Mouse (Mus musculus) testis, adult 2 months (tissue): ENCODE measurements around the gene Nkx2-9. TPM values are rescaled to one million over a fixed set of nuclear protein-coding genes. Genes with fewer than 3 reads are reported as not detected.

ENCODE experiments used
- H3K27ac ChIP-seq: fragments of 200-500 bp; 2 replicates; pipeline ENCODE4 v1.5.1; 2012; ENCODE audit warnings: low read depth, low read length; ENCODE audit not compliant: control insufficient read depth, insufficient read depth
- H3K27me3 ChIP-seq: fragments of 200-500 bp; 2 replicates; pipeline ENCODE4 v1.6.1; 2012; ENCODE audit warnings: mild to moderate bottlenecking, low read length, moderate library complexity; ENCODE audit not compliant: control insufficient read depth, insufficient read depth
- H3K36me3 ChIP-seq: fragments of 200-500 bp; 2 replicates; pipeline ENCODE4 v1.6.1; 2012; ENCODE audit warnings: mild to moderate bottlenecking, low read length; ENCODE audit not compliant: control insufficient read depth, insufficient read depth
- H3K4me1 ChIP-seq: fragments of 200-500 bp; 2 replicates; pipeline ENCODE4 v1.6.1; 2012; ENCODE audit warnings: low read length; ENCODE audit not compliant: control insufficient read depth, insufficient read depth
- H3K4me3 ChIP-seq: fragments of 200-500 bp; 2 replicates; pipeline ENCODE4 v1.5.1; 2012; ENCODE audit warnings: low read depth, mild to moderate bottlenecking, low read length, moderate library complexity, mixed read lengths; ENCODE audit not compliant: control insufficient read depth
- CTCF ChIP-seq: fragments of 200-500 bp; IDR thresholded peaks from 2 replicates; pipeline ENCODE4 v1.5.1; 2012; ENCODE audit warnings: low read depth, mild to moderate bottlenecking, inconsistent platforms, low read length, moderate library complexity; ENCODE audit not compliant: control insufficient read depth, insufficient read depth, insufficient replicate concordance
- POLR2A ChIP-seq: fragments of 200-500 bp; IDR thresholded peaks from 2 replicates; pipeline ENCODE4 v1.6.1; 2012; ENCODE audit warnings: low read depth, mild to moderate bottlenecking, inconsistent platforms, low read length, moderate library complexity; ENCODE audit not compliant: control insufficient read depth
- polyA plus RNA-seq: library from polyadenylated mRNA; depleted of rRNA; stranded (reverse); fragments of >200 nt; gene quantifications from 2 replicates; pipeline ENCODE4 v1.2.3, GENCODE M21; 2012; rRNA removed

The Nkx2-9 gene
- polyA plus RNA-seq, 1 experiment: 0.14 TPM

GRCm38 (mm10) chr12:56613438-56613830 lies 350 bp upstream of the Nkx2-9 start:
- TF ChIP-seq POLR2A (no peak), CTCF (no peak)
- peaks cover 14% of the 10 kb centered on the region for H3K27me3 ChIP-seq
- H3K36me3 ChIP-seq: no peaks in the 10 kb centered on the region
- no peak overlapping the region for H3K4me3 ChIP-seq
- no peak overlapping the region for H3K27ac ChIP-seq
- peaks cover 19% of the 10 kb centered on the region for H3K4me1 ChIP-seq

GRCm38 (mm10) chr12:56612349-56612735 lies 742 bp downstream of the Nkx2-9 start:
- no peak overlapping the region for H3K27ac ChIP-seq
- no peaks in the 10 kb centered on the region for H3K36me3 ChIP-seq
- peaks cover 19% of the 10 kb centered on the region for H3K4me1 ChIP-seq

GRCm38 (mm10) chr12:56611504-56612348 lies 1.4 kb downstream of the Nkx2-9 start:
- no peaks in the 10 kb centered on the region for H3K36me3 ChIP-seq
- peaks cover 14% of the 10 kb centered on the region for H3K27me3 ChIP-seq
- TF ChIP-seq POLR2A: no peak
- no peak for TF ChIP-seq CTCF
- no peak overlapping the region for H3K27ac ChIP-seq
- peaks cover 19% of the 10 kb centered on the region for H3K4me1 ChIP-seq
- peak overlapping the region; percentile 78 for H3K4me3 ChIP-seq

More at GRCm38 (mm10) chr12:56612349-56612735, 742 bp downstream of the Nkx2-9 start:
- TF ChIP-seq POLR2A (no peak), CTCF (no peak)
- Histone ChIP-seq H3K27me3 (peaks cover 14% of the 10 kb centered on the region), H3K4me3 (peak overlapping the region; percentile 78)

GRCm38 (mm10) chr12:56610851-56611250 lies 2.2 kb downstream of the Nkx2-9 start:
- Histone ChIP-seq H3K36me3 (no peaks in the 10 kb centered on the region), H3K27me3 (peaks cover 14% of the 10 kb centered on the region), H3K4me1 (peaks cover 19% of the 10 kb centered on the region), H3K4me3 (no peak overlapping the region), H3K27ac (no peak overlapping the region)
- TF ChIP-seq POLR2A: no peak
- TF ChIP-seq CTCF: no peak

GRCm38 (mm10) chr12:56591722-56592121 lies 21.4 kb downstream of the Nkx2-9 start:
- Histone ChIP-seq H3K4me1 (no peaks in the 10 kb centered on the region), H3K27ac (no peak overlapping the region), H3K27me3 (no peaks in the 10 kb centered on the region), H3K4me3 (no peak overlapping the region), H3K36me3 (no peaks in the 10 kb centered on the region)
- TF ChIP-seq CTCF (peak; percentile 38; the same call in 1 of the 2 replicates), POLR2A (no peak)

GRCm38 (mm10) chr12:56587830-56588229 lies 25.3 kb downstream of the Nkx2-9 start:
- Histone ChIP-seq H3K4me3 (no peak overlapping the region), H3K4me1 (no peaks in the 10 kb centered on the region; the same call in 1 of the 2 replicates), H3K27me3 (no peaks in the 10 kb centered on the region), H3K36me3 (no peaks in the 10 kb centered on the region), H3K27ac (no peak overlapping the region)
- no peak for TF ChIP-seq CTCF
- TF ChIP-seq POLR2A: no peak

Other genes with a start within 250 kb of the Nkx2-9 start
- gene Nkx2-1, start 76.4 kb downstream of the Nkx2-9 start, polyA plus RNA-seq: not detected in 2 replicates
- gene Pax9, start 78.5 kb upstream of the Nkx2-9 start, polyA plus RNA-seq: 5.5 and 6.4 TPM in 2 replicates